Mouse (Mus musculus): ENCODE results near the gene Palm2. TPM values are rescaled to one million over a fixed set of nuclear protein-coding genes. Genes with fewer than 3 reads are reported as not detected.

Palm2 gene
- polyA plus RNA-seq, 1 experiment from 2014 or later, result 1.5 TPM

- Histone ChIP-seq H3K9me3 (ENCODE audit: control insufficient read depth, low read length) (no peaks in the 10 kb centered on the region), H3K36me3 (ENCODE audit: control insufficient read depth, insufficient read depth, low read length) (no peaks in the 10 kb centered on the region), H3K9ac (ENCODE audit: low read length) (no peak overlapping the region), H3K27ac (replicated peaks) (no peak overlapping the region), H3K4me2 (replicated peaks; ENCODE audit: low read depth) (no peak overlapping the region), H3K4me3 (ENCODE audit: low read depth, low read length) (no peak overlapping the region), H3K27me3 (ENCODE audit: control insufficient read depth, insufficient read depth, low read length) (no peaks in the 10 kb centered on the region), H3K4me1 (replicated peaks; ENCODE audit: control insufficient read depth, insufficient read depth) (0 out of 2 replicates have a peak, but pooled peaks cover 2% of the 10 kb centered on the region)
- TF ChIP-seq EP300 (optimal IDR thresholded peaks at IDR 0.05) (no peak), CTCF (IDR thresholded peaks at IDR 0.05; ENCODE audit: low read depth) (no peak)
- DNase-seq (ENCODE audit: low spot score), result no peak
- ATAC-seq (ENCODE audit: low FRiP score, low TSS enrichment), result no peak
- 92% methylated on average over 3 of the region's 3 CpGs for WGBS
These were observed 206.9 kb downstream of the Palm2 start for GRCm38 (mm10) chr4:57640971-57641370.

- 67% methylated on average over 1 of the region's 1 CpGs for WGBS
These were observed 216.9 kb downstream of the Palm2 start for GRCm38 (mm10) chr4:57650994-57651393.

DNA sequence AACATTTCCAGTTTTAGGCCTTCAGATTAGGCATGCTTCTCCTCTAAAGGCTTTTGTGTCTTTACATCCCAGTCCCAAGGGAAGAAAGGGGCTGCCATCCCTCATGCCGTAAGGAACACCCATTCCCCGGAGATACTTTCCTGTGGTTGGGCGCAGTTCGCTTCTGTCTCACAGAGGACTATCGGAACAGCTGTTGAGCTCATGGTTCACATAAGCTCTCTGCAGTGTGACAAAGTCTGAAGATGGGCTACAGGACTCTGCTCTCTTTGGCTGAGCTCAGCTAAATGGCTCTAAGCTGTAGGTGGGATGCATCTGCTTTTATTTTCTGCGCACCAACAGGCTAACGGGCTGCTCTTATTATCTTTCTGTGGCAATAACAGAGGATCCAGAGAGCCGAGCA, 217.5 kb downstream of the Palm2 start:
- TF ChIP-seq EP300 (optimal IDR thresholded peaks at IDR 0.05), result no peak
- TF ChIP-seq CTCF (IDR thresholded peaks at IDR 0.05; ENCODE audit: low read depth), result no peak
- no peak for ATAC-seq (ENCODE audit: low FRiP score, low TSS enrichment)
- WGBS, result 87% methylated on average over 8 of the region's 8 CpGs

More at GRCm38 (mm10) chr4:57650994-57651393, 216.9 kb downstream of the Palm2 start:
- Histone ChIP-seq H3K36me3 (ENCODE audit: control insufficient read depth, insufficient read depth, low read length) (no peaks in the 10 kb centered on the region), H3K27me3 (ENCODE audit: control insufficient read depth, insufficient read depth, low read length) (no peaks in the 10 kb centered on the region), H3K4me1 (replicated peaks; ENCODE audit: control insufficient read depth, insufficient read depth) (no peaks in the 10 kb centered on the region), H3K9ac (ENCODE audit: low read length) (no peak overlapping the region), H3K4me3 (ENCODE audit: low read depth, low read length) (no peak overlapping the region), H3K4me2 (replicated peaks; ENCODE audit: low read depth) (no peak overlapping the region), H3K9me3 (ENCODE audit: control insufficient read depth, low read length) (no peaks in the 10 kb centered on the region), H3K27ac (replicated peaks) (no peak overlapping the region)
- no peak for DNase-seq (ENCODE audit: low spot score)
- no peak for ATAC-seq (ENCODE audit: low FRiP score, low TSS enrichment)
- TF ChIP-seq EP300 (optimal IDR thresholded peaks at IDR 0.05), result no peak
- TF ChIP-seq CTCF (IDR thresholded peaks at IDR 0.05; ENCODE audit: low read depth), result no peak

GRCm38 (mm10) chr4:57652185-57652904, 218.3 kb downstream of the Palm2 start:
- TF ChIP-seq CTCF (IDR thresholded peaks at IDR 0.05; ENCODE audit: low read depth), result no peak
- no peak for TF ChIP-seq EP300 (optimal IDR thresholded peaks at IDR 0.05)
- no peak overlapping the region for H3K4me2 ChIP-seq (replicated peaks; ENCODE audit: low read depth)
- H3K36me3 ChIP-seq (ENCODE audit: control insufficient read depth, insufficient read depth, low read length), result no peaks in the 10 kb centered on the region
- H3K27me3 ChIP-seq (ENCODE audit: control insufficient read depth, insufficient read depth, low read length), result no peaks in the 10 kb centered on the region
- H3K4me3 ChIP-seq (ENCODE audit: low read depth, low read length), result no peak overlapping the region
- no peak for ATAC-seq (ENCODE audit: low FRiP score, low TSS enrichment)
- DNase-seq (ENCODE audit: low spot score), result no peak
- 73% methylated on average over 5 of the region's 5 CpGs for WGBS
- no peaks in the 10 kb centered on the region for H3K9me3 ChIP-seq (ENCODE audit: control insufficient read depth, low read length)
- H3K4me1 ChIP-seq (replicated peaks; ENCODE audit: control insufficient read depth, insufficient read depth), result no peaks in the 10 kb centered on the region
- no peak overlapping the region for H3K27ac ChIP-seq (replicated peaks)
- H3K9ac ChIP-seq (ENCODE audit: low read length), result no peak overlapping the region

More for the DNA sequence above, 217.5 kb downstream of the Palm2 start:
- Histone ChIP-seq H3K4me1 (replicated peaks; ENCODE audit: control insufficient read depth, insufficient read depth) (no peaks in the 10 kb centered on the region), H3K9ac (ENCODE audit: low read length) (no peak overlapping the region), H3K27me3 (ENCODE audit: control insufficient read depth, insufficient read depth, low read length) (no peaks in the 10 kb centered on the region), H3K4me3 (ENCODE audit: low read depth, low read length) (no peak overlapping the region), H3K4me2 (replicated peaks; ENCODE audit: low read depth) (no peak overlapping the region), H3K9me3 (ENCODE audit: control insufficient read depth, low read length) (no peaks in the 10 kb centered on the region), H3K27ac (replicated peaks) (no peak overlapping the region), H3K36me3 (ENCODE audit: control insufficient read depth, insufficient read depth, low read length) (no peaks in the 10 kb centered on the region)
- no peak for DNase-seq (ENCODE audit: low spot score)

DNA sequence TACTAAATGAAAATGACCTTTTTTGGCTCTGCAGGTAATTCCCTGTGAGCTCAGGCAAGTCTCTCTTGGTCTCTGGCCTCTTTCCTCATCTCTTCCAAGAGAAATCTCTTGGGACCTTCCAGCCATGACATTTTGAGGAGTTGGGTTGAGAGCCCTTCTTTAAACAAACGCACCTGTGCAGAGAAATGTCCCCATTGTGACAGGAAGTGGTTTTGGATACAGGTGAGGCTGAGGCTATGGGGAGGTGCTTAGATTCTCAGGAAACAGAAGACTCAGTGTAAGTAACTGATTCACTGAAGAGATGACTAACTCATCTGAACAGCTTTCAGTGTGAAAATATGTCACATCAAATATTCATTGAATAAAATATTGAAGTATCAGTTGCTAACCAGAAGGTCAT, 221.9 kb downstream of the Palm2 start:
- H3K4me1 ChIP-seq (replicated peaks; ENCODE audit: control insufficient read depth, insufficient read depth), result no peaks in the 10 kb centered on the region
- H3K9me3 ChIP-seq (ENCODE audit: control insufficient read depth, low read length), result no peaks in the 10 kb centered on the region
- H3K36me3 ChIP-seq (ENCODE audit: control insufficient read depth, insufficient read depth, low read length), result no peaks in the 10 kb centered on the region
- TF ChIP-seq CTCF (IDR thresholded peaks at IDR 0.05; ENCODE audit: low read depth) (no peak), EP300 (optimal IDR thresholded peaks at IDR 0.05) (no peak)
- H3K27me3 ChIP-seq (ENCODE audit: control insufficient read depth, insufficient read depth, low read length), result no peaks in the 10 kb centered on the region
- DNase-seq (ENCODE audit: low spot score) (no peak), ATAC-seq (ENCODE audit: low FRiP score, low TSS enrichment) (no peak)
- H3K27ac ChIP-seq (replicated peaks), result no peak overlapping the region
- WGBS, result 84% methylated on average over 1 of the region's 1 CpGs
- no peak overlapping the region for H3K4me3 ChIP-seq (ENCODE audit: low read depth, low read length)
- no peak overlapping the region for H3K9ac ChIP-seq (ENCODE audit: low read length)
- no peak overlapping the region for H3K4me2 ChIP-seq (replicated peaks; ENCODE audit: low read depth)

GRCm38 (mm10) chr4:57656388-57656787, 222.3 kb downstream of the Palm2 start:
- DNase-seq (ENCODE audit: low spot score) (no peak), ATAC-seq (ENCODE audit: low FRiP score, low TSS enrichment) (no peak)
- TF ChIP-seq CTCF (IDR thresholded peaks at IDR 0.05; ENCODE audit: low read depth) (no peak), EP300 (optimal IDR thresholded peaks at IDR 0.05) (no peak)
- WGBS, result 91% methylated on average over 12 of the region's 12 CpGs
- H3K9ac ChIP-seq (ENCODE audit: low read length), result no peak overlapping the region
- no peak overlapping the region for H3K4me3 ChIP-seq (ENCODE audit: low read depth, low read length)
- H3K4me2 ChIP-seq (replicated peaks; ENCODE audit: low read depth), result no peak overlapping the region
- H3K27me3 ChIP-seq (ENCODE audit: control insufficient read depth, insufficient read depth, low read length), result no peaks in the 10 kb centered on the region
- H3K27ac ChIP-seq (replicated peaks), result no peak overlapping the region
- no peaks in the 10 kb centered on the region for H3K36me3 ChIP-seq (ENCODE audit: control insufficient read depth, insufficient read depth, low read length)
- no peaks in the 10 kb centered on the region for H3K4me1 ChIP-seq (replicated peaks; ENCODE audit: control insufficient read depth, insufficient read depth)
- no peaks in the 10 kb centered on the region for H3K9me3 ChIP-seq (ENCODE audit: control insufficient read depth, low read length)
